Mouse (Mus musculus) CH12F3 (cell line): ENCODE data around the gene Timm8a2.

ENCODE experiments used
- in situ Hi-C: fragments of 300-500 bp; cut with MboI; formaldehyde crosslinking; loops from 2 replicates; pipeline ENCODE4 v1.14.3; 2020; ENCODE audit warnings: low sequenced_read_pairs

The Timm8a2 gene

DNA sequence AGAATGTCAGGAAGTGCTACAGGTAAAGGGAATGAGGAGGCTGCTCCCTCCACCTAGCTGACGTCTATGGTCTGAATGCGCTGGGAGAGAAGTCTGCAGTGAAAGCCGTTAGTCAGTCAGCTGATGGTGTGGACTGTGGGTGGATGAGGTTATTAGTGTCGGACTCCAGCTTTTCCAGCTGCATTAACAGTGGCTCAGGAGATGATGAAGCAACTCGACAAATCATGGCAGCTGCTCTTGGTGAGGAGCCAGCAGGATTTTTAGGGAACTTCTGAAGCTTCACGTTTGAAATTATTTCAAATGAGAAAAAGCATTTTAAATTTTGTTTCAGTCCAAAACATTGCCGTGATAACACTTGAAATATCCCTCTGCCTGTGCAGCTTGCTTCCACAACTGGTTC, 24.2 kb upstream of the Timm8a2 start:
- in situ Hi-C loops = no loop called here

- in situ Hi-C loops = no loop called here
Measured at GRCm38 (mm10) chr14:122011768-122012167, 22.7 kb upstream of the Timm8a2 start.

DNA sequence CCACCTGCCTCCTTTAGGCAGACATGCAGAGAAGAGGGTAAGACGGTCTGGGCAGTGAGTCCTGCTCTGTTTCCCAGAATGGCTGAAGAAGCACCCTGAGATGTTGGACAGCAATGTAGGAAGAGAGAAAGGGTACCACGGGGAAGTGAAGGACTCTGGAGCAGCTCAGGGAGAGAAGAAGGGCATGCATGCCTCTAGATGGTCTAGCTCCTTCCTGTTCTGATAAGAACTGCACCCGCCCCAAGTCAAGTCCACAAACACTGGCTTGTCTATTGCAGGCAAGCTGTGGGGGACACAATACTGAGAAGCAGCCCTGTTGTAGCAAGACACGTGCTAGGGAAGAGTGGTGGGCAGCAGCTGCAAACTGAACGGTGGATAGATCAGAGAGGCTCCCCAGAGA, 22.3 kb upstream of the Timm8a2 start:
- in situ Hi-C loops = no loop called here

DNA sequence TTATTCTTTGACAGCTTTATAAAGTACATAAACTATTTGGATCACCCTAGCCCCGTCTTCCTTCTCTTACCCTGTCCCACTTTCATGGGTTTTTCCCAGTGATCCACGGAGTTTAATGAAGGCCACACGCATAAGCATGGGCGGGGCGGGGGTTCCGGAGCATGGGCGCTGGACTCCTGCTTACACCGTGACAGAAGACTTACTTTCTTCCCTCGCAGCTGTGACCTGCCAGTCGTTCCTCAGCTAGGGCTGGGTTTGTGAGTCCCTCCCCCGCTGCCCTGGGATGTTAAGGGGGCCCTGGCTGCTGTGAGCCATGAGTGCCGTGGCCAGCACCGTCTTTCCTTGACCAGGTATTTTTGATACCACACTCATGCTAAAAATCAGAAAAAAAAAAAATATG, 21.7 kb upstream of the Timm8a2 start:
- in situ Hi-C loops = no loop called here

GRCm38 (mm10) chr14:122013417-122013951, 21.0 kb upstream of the Timm8a2 start:
- in situ Hi-C loops = no loop called here

DNA sequence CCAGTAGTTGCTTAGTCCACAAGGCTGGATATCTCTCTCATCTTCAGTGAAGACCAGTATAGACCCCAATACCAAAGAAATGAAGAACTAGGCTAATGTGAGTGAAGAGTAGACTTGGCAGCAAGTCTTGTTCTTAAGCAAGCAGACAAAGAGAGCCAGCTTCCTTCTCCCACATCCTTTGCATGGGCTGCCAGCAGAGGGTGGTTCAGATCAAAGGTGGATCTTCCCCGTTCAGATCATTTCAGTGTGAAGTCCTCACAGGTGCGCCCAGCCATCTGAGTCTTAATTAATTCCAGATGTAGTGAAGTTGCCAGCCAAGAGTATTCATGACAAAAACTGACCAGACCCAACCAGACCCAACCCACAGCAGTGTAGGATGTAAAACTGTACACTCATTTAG, 16.5 kb upstream of the Timm8a2 start:
- in situ Hi-C loops = no loop called here

GRCm38 (mm10) chr14:122019389-122019788, 15.1 kb upstream of the Timm8a2 start:
- in situ Hi-C loops = no loop called here

GRCm38 (mm10) chr14:122020567-122020966, 13.9 kb upstream of the Timm8a2 start:
- in situ Hi-C loops = no loop called here

DNA sequence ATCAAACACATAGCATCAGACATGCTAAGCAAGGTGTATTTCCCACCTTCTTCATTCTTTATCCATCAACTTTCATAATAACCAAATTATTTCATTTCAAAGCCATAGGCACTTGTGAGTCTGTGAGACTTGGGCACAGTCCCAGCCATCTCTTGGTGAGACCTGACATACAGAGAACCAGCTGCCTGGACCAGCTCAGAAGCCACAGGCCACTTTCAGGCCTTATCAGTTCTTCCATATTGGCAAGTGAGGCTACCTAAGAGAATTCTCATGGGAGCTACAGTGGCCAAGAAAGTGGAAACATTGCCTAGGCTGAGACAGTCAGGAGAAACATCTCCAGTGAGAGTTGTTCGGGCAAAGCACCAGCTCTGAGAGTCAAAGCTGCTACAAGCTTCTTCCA, 11.4 kb upstream of the Timm8a2 start:
- in situ Hi-C loops = no loop called here

DNA sequence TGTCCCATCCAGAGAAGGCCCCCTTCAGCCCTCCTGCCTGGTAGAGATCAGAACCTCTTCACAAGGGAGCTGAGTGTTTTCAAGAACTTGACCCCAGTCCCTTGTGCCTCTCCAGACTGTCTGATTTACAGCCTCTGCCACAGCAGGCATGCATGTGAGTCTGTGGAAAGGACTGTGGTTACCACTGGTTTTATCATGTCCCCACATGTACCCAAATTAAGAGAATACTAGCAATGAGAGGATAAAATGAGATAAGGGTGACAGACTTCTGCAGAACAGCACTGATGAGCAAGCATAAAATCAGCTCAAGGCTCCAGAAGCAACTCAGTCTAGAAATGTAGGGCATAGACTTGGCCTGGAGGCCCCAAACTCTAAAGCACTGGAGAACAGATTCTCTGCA, 10.5 kb upstream of the Timm8a2 start:
- in situ Hi-C loops = no loop called here

DNA sequence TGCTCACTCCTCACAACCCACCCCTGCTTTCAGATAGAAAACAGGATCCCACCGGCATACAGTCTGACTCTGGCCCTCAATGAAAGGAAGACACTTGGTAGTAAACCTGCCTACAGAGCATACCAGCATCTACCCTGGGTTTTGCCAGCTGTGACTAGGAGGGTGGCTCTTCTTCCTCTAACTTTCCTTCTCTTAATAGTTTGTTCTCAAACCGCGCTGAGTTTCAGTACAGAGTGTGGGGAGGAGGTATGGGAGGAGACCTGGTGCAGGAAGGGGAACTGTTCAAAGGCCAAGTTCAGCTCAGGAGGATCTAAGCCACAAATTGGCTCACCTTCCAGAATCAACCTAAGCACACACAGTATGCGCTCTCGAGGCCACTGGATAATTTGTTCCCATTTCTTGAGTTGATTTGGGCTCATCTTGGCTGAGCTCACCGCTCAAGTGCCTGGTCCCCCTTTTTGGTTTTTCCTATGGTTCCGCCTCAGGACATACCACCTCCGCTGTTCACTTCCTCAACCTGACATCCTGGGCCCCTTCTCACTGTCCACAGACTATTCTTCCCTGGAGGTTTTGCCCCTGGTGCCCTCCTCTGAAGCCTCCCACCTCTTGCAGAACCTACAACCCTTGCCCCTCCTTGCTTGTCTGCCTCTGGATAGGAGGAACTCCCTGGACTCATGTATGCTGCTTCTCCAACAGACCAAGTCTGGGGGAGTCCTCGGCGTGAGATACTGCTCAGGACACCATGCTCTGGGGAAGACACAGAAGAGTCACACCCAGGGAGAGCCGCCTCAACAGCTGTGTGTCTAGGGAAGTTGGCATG, 5.3 kb upstream of the Timm8a2 start:
- in situ Hi-C loops = no loop called here

GRCm38 (mm10) chr14:122029851-122030250, 4.6 kb upstream of the Timm8a2 start:
- in situ Hi-C loops = no loop called here

GRCm38 (mm10) chr14:122032045-122032444, 2.4 kb upstream of the Timm8a2 start:
- in situ Hi-C loops = no loop called here

DNA sequence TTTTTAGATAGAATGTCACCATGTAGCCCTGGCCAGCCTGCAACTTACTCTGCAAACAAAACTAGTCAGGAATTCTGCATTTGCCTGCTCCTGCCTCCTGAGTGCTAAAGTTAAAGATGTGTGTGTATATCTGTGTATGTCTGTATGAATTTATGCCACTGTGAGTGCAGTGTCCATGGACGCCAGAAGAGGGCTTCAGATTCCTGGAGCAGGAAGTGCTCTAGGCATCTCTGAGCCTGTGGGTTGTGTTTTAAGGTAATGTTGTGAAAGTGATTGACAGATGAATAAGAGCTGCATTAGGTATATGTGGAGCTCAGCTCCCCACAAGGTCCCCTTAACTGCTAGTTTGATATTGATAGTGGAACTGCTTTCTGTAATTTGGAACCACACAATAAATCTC, 707 bp downstream of the Timm8a2 start:
- in situ Hi-C loops = no loop called here

DNA sequence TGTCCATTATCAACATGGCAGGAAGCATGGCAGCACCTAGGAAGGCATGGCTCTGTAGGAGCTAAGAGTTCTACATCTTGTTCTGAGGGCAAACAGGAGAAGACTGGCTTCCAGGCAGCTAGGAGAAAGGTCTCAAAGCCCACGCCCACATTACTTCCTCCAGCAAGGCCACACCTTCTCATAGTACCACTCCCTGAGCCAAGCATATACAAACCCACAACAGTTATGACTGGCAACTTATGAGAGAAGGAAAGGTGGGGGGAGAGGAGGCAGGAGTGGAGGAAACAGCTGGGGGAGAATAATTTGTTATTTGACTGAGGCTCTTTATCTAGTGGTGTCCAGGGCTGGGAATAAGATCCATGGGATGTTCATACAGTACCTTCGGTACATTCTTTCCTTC, 1.4 kb downstream of the Timm8a2 start:
- in situ Hi-C loops = no loop called here

GRCm38 (mm10) chr14:122038874-122039647, 4.6 kb downstream of the Timm8a2 start:
- in situ Hi-C loops = no loop called here

- in situ Hi-C loops = no loop called here
Measured at GRCm38 (mm10) chr14:122041413-122041825, 6.9 kb downstream of the Timm8a2 start.

GRCm38 (mm10) chr14:122042142-122042694, 7.7 kb downstream of the Timm8a2 start:
- in situ Hi-C loops = no loop called here

GRCm38 (mm10) chr14:122047784-122048183, 13.3 kb downstream of the Timm8a2 start:
- in situ Hi-C loops = no loop called here

DNA sequence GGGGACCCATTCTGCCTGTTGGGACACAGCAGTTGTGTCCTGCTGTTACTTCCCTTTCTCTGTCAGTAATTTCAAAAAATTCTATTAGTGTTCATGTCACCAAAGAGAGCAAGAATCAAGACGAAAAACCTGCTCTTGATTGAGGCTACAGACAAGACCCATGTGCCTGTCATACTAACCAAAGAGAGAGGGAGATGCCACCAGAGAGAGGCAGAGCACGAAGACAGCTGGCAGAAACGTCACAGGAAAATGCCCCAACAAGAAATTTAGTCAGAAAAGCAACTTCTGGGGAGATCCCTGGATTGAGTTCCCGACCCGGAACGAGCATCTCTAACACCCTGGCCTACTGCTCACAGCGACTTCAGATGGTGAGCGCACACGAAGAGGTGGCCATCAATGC, 14.3 kb downstream of the Timm8a2 start:
- in situ Hi-C loops = no loop called here

- in situ Hi-C loops = no loop called here
Measured at GRCm38 (mm10) chr14:122052896-122053635, 18.6 kb downstream of the Timm8a2 start.
